Mouse (Mus musculus): ENCODE results near the gene Snrnp48.

The Snrnp48 gene

GRCm38 (mm10) chr13:38204702-38205482, at the start of gene Snrnp48:
Snrnp48 (plus strand) TSS chr13:38204938.
- in situ Hi-C loops (cut with MboI; ENCODE audit: low sequenced_read_pairs) = no loop called here

GRCm38 (mm10) chr13:38155523-38155922, 49.2 kb upstream of the Snrnp48 start:
- in situ Hi-C loops (cut with MboI; ENCODE audit: low sequenced_read_pairs) = no loop called here

- in situ Hi-C loops (cut with MboI; ENCODE audit: low sequenced_read_pairs) = no loop called here
Observed at GRCm38 (mm10) chr13:38157635-38158034, 47.1 kb upstream of the Snrnp48 start.

GRCm38 (mm10) chr13:38162002-38162401, 42.7 kb upstream of the Snrnp48 start:
- in situ Hi-C loops (cut with MboI; ENCODE audit: low sequenced_read_pairs) = no loop called here

GRCm38 (mm10) chr13:38162668-38163067, 42.1 kb upstream of the Snrnp48 start:
- in situ Hi-C loops (cut with MboI; ENCODE audit: low sequenced_read_pairs) = no loop called here

- in situ Hi-C loops (cut with MboI; ENCODE audit: low sequenced_read_pairs) = no loop called here
Observed at GRCm38 (mm10) chr13:38164932-38165331, 39.8 kb upstream of the Snrnp48 start.

- in situ Hi-C loops (cut with MboI; ENCODE audit: low sequenced_read_pairs) = no loop called here
Observed at GRCm38 (mm10) chr13:38167056-38167455, 37.7 kb upstream of the Snrnp48 start.

- in situ Hi-C loops (cut with MboI; ENCODE audit: low sequenced_read_pairs) = no loop called here
Observed at GRCm38 (mm10) chr13:38170707-38171144, 34.0 kb upstream of the Snrnp48 start.

GRCm38 (mm10) chr13:38193406-38193805, 11.3 kb upstream of the Snrnp48 start:
- in situ Hi-C loops (cut with MboI; ENCODE audit: low sequenced_read_pairs) = no loop called here

GRCm38 (mm10) chr13:38201413-38201812, 3.3 kb upstream of the Snrnp48 start:
- in situ Hi-C loops (cut with MboI; ENCODE audit: low sequenced_read_pairs) = no loop called here

- in situ Hi-C loops (cut with MboI; ENCODE audit: low sequenced_read_pairs) = no loop called here
Observed at GRCm38 (mm10) chr13:38204171-38204570, 567 bp upstream of the Snrnp48 start.

- in situ Hi-C loops (cut with MboI; ENCODE audit: low sequenced_read_pairs) = loop anchor here (10.0 kb wide), 1 partner anchor 146 kb away; no protein-coding TSS in a partner anchor
Observed at GRCm38 (mm10) chr13:38211122-38211521, 6.4 kb downstream of the Snrnp48 start.

- in situ Hi-C loops (cut with MboI; ENCODE audit: low sequenced_read_pairs) = loop anchor here (10.0 kb wide), 1 partner anchor 154 kb away; no protein-coding TSS in a partner anchor
Observed at GRCm38 (mm10) chr13:38218686-38219085, 13.9 kb downstream of the Snrnp48 start.

GRCm38 (mm10) chr13:38220331-38220730, 15.6 kb downstream of the Snrnp48 start:
- in situ Hi-C loops (cut with MboI; ENCODE audit: low sequenced_read_pairs) = no loop called here

- in situ Hi-C loops (cut with MboI; ENCODE audit: low sequenced_read_pairs) = no loop called here
Observed at GRCm38 (mm10) chr13:38230177-38230821, 25.6 kb downstream of the Snrnp48 start.

GRCm38 (mm10) chr13:38232411-38232810, 27.7 kb downstream of the Snrnp48 start:
- in situ Hi-C loops (cut with MboI; ENCODE audit: low sequenced_read_pairs) = no loop called here

- in situ Hi-C loops (cut with MboI; ENCODE audit: low sequenced_read_pairs) = no loop called here
Observed at GRCm38 (mm10) chr13:38232856-38233625, 28.3 kb downstream of the Snrnp48 start.

GRCm38 (mm10) chr13:38234651-38235050, 29.9 kb downstream of the Snrnp48 start:
- in situ Hi-C loops (cut with MboI; ENCODE audit: low sequenced_read_pairs) = no loop called here

GRCm38 (mm10) chr13:38235370-38235769, 30.6 kb downstream of the Snrnp48 start:
- in situ Hi-C loops (cut with MboI; ENCODE audit: low sequenced_read_pairs) = no loop called here

GRCm38 (mm10) chr13:38248151-38248550, 43.4 kb downstream of the Snrnp48 start:
- in situ Hi-C loops (cut with MboI; ENCODE audit: low sequenced_read_pairs) = no loop called here

- in situ Hi-C loops (cut with MboI; ENCODE audit: low sequenced_read_pairs) = no loop called here
Observed at GRCm38 (mm10) chr13:38251226-38251625, 46.5 kb downstream of the Snrnp48 start.

Measured in CH12F3 (cell line).